Mouse (Mus musculus) CH12.LX (cell line): ENCODE measurements around the gene Tbc1d23. TPM values are rescaled to one million over a fixed set of nuclear protein-coding genes. Genes with fewer than 3 reads are reported as not detected.
A peak's percentile ranks its signal among the peaks of the same experiment; 100 is the strongest.

Experiments
- DNase-seq: peaks from one replicate; pipeline ENCODE4 v3.0.0-alpha.2; 2013; ENCODE audit errors: extremely low read depth
- H3K27ac ChIP-seq: 2 replicates; pipeline ENCODE4 v1.5.1; 2012; ENCODE audit warnings: low read depth, mild to moderate bottlenecking, control low read depth, moderate library complexity; ENCODE audit not compliant: insufficient read depth
- H3K27me3 ChIP-seq: replicated peaks from 2 replicates; pipeline ENCODE3; 2012; ENCODE audit warnings: inconsistent platforms
- H3K36me3 ChIP-seq, 2 experiments: replicated peaks in 1 of 2; 2 replicates each; pipeline versions ENCODE3 to v1.6.1; 2012; ENCODE audit warnings: inconsistent platforms in 1 of 2, low read length in 1 of 2, mild to moderate bottlenecking in 1 of 2, mixed read lengths in 1 of 2, moderate library complexity in 1 of 2; ENCODE audit not compliant: control insufficient read depth in 1 of 2, insufficient read depth in 1 of 2
- H3K4me1 ChIP-seq, 2 experiments: 2 replicates each; pipeline ENCODE4 v1.6.1; 2012; ENCODE audit warnings: inconsistent platforms in 1 of 2, moderate library complexity in 1 of 2; ENCODE audit not compliant: insufficient read depth in 2 of 2, control insufficient read depth in 1 of 2
- H3K4me2 ChIP-seq: 2 replicates; pipeline ENCODE4 v1.6.1; 2012; ENCODE audit warnings: low read depth, mild to moderate bottlenecking, control low read depth; ENCODE audit not compliant: poor library complexity, insufficient read depth, severe bottlenecking
- H3K4me3 ChIP-seq, 3 experiments: fragments of 150-350 bp in 1 of 3; sonication (generic) in 1 of 3; replicated peaks in 1 of 3; 2 replicates each; pipeline versions ENCODE3 to v1.5.1; 2011 to 2012; ENCODE audit warnings: low read depth in 2 of 3, low read length in 2 of 3, mild to moderate bottlenecking in 2 of 3, moderate library complexity in 2 of 3, control low read depth in 1 of 3, improper control_type of control experiment in 1 of 3, inconsistent platforms in 1 of 3, mixed read lengths in 1 of 3; ENCODE audit not compliant: poor library complexity in 1 of 3
- H3K79me2 ChIP-seq: replicated peaks from 2 replicates; pipeline ENCODE4 v1.6.1; 2012; ENCODE audit warnings: mild to moderate bottlenecking, moderate library complexity; ENCODE audit not compliant: control insufficient read depth, poor library complexity, insufficient read depth, severe bottlenecking; ENCODE audit errors: extremely low read depth
- H3K9ac ChIP-seq: 2 replicates; pipeline ENCODE4 v1.6.1; 2012; ENCODE audit warnings: low read depth, mild to moderate bottlenecking, control low read depth, moderate library complexity; ENCODE audit not compliant: insufficient read depth
- H3K9me3 ChIP-seq: replicated peaks from 2 replicates; pipeline ENCODE3; 2012; ENCODE audit warnings: low read length, inconsistent platforms, mixed read lengths
- BHLHE40 ChIP-seq: IDR thresholded peaks from 2 replicates; pipeline ENCODE4 v1.6.1; 2011; ENCODE audit warnings: mild to moderate bottlenecking, low read depth, low read length, improper control_type of control experiment
- CHD1 ChIP-seq: IDR thresholded peaks from 2 replicates; pipeline ENCODE4 v1.6.1; 2012; ENCODE audit warnings: low read depth, low read length, improper control_type of control experiment, inconsistent platforms
- CHD2 ChIP-seq: IDR thresholded peaks from 2 replicates; pipeline ENCODE4 v1.6.1; 2011; ENCODE audit warnings: low read length, improper control_type of control experiment
- CTCF ChIP-seq, 2 experiments: IDR thresholded peaks in 1 of 2; conservative IDR thresholded peaks in 1 of 2; 2 replicates each; pipeline ENCODE4 v1.5.1; 2011 to 2012; ENCODE audit warnings: low read depth in 2 of 2, low read length in 2 of 2, improper control_type of control experiment in 1 of 2, inconsistent platforms in 1 of 2, mild to moderate bottlenecking in 1 of 2, moderate library complexity in 1 of 2
- ELF1 ChIP-seq: IDR thresholded peaks from 2 replicates; pipeline ENCODE4 v1.6.1; 2014; ENCODE audit warnings: low read depth, mild to moderate bottlenecking, inconsistent platforms, low read length, improper control_type of control experiment
- GABPA ChIP-seq: IDR thresholded peaks from 2 replicates; pipeline ENCODE4 v1.6.1; 2012; ENCODE audit warnings: low read depth, low read length, improper control_type of control experiment, inconsistent platforms; ENCODE audit not compliant: insufficient replicate concordance
- HCFC1 ChIP-seq: IDR thresholded peaks from 2 replicates; pipeline ENCODE4 v1.6.1; 2012; ENCODE audit warnings: low read depth, mild to moderate bottlenecking, inconsistent platforms, low read length, improper control_type of control experiment
- IRF4 ChIP-seq: IDR thresholded peaks from 2 replicates; pipeline ENCODE4 v1.6.1; 2014; ENCODE audit warnings: low read depth, mild to moderate bottlenecking, inconsistent platforms, low read length, improper control_type of control experiment
- JUND ChIP-seq: conservative IDR thresholded peaks from 2 replicates; pipeline ENCODE4 v1.6.1; 2011; ENCODE audit warnings: low read depth, low read length, improper control_type of control experiment
- KAT2A ChIP-seq: IDR thresholded peaks from 2 replicates; pipeline ENCODE4 v1.6.1; 2012; ENCODE audit warnings: low read length, improper control_type of control experiment, inconsistent platforms; ENCODE audit not compliant: insufficient replicate concordance
- MAFK ChIP-seq: IDR thresholded peaks from 2 replicates; pipeline ENCODE4 v1.6.1; 2011; ENCODE audit warnings: low read length, improper control_type of control experiment; ENCODE audit not compliant: insufficient replicate concordance
- MAX ChIP-seq: IDR thresholded peaks from 2 replicates; pipeline ENCODE4 v1.6.1; 2011; ENCODE audit warnings: low read length, improper control_type of control experiment
- MAZ ChIP-seq: IDR thresholded peaks from 2 replicates; pipeline ENCODE4 v1.6.1; 2012; ENCODE audit warnings: low read depth, mild to moderate bottlenecking, inconsistent platforms, low read length, improper control_type of control experiment, moderate library complexity
- MEF2A ChIP-seq: IDR thresholded peaks from 2 replicates; pipeline ENCODE4 v1.6.1; 2014; ENCODE audit warnings: low read depth, mild to moderate bottlenecking, inconsistent platforms, low read length, improper control_type of control experiment, borderline replicate concordance
- MXI1 ChIP-seq: IDR thresholded peaks from 2 replicates; pipeline ENCODE4 v1.6.1; 2011; ENCODE audit warnings: mild to moderate bottlenecking, low read depth, low read length, improper control_type of control experiment
- MYC ChIP-seq: IDR thresholded peaks from 2 replicates; pipeline ENCODE4 v1.6.1; 2011; ENCODE audit warnings: low read depth, mild to moderate bottlenecking, improper control_type of control experiment, low read length
- NELFE ChIP-seq: IDR thresholded peaks from 2 replicates; pipeline ENCODE4 v1.6.1; 2011; ENCODE audit warnings: low read depth, low read length, improper control_type of control experiment
- PAX5 ChIP-seq: IDR thresholded peaks from 2 replicates; pipeline ENCODE4 v1.6.1; 2012; ENCODE audit warnings: low read length, inconsistent platforms, mixed read lengths
- POLR2A ChIP-seq: IDR thresholded peaks from 2 replicates; pipeline ENCODE4 v1.6.1; 2011; ENCODE audit warnings: low read depth, mild to moderate bottlenecking, improper control_type of control experiment, low read length
- POLR2AphosphoS2 ChIP-seq: IDR thresholded peaks from 2 replicates; pipeline ENCODE4 v1.6.1; 2011; ENCODE audit warnings: low read depth, low read length, improper control_type of control experiment
- RAD21 ChIP-seq: IDR thresholded peaks from 2 replicates; pipeline ENCODE4 v1.6.1; 2011; ENCODE audit warnings: low read depth, mild to moderate bottlenecking, low read length, improper control_type of control experiment, moderate library complexity
- RCOR1 ChIP-seq: conservative IDR thresholded peaks from 2 replicates; pipeline ENCODE4 v1.6.1; 2012; ENCODE audit warnings: low read depth, mild to moderate bottlenecking, inconsistent platforms, low read length, improper control_type of control experiment
- SIN3A ChIP-seq: IDR thresholded peaks from 2 replicates; pipeline ENCODE4 v1.6.1; 2012; ENCODE audit warnings: low read length, improper control_type of control experiment, inconsistent platforms
- SMC3 ChIP-seq: IDR thresholded peaks from 2 replicates; pipeline ENCODE4 v1.6.1; 2011; ENCODE audit warnings: low read depth, low read length, improper control_type of control experiment
- TBP ChIP-seq: conservative IDR thresholded peaks from 2 replicates; pipeline ENCODE4 v1.6.1; 2011; ENCODE audit warnings: low read depth, low read length, improper control_type of control experiment
- TCF12 ChIP-seq: IDR thresholded peaks from 2 replicates; pipeline ENCODE4 v1.6.1; 2014; ENCODE audit warnings: low read depth, mild to moderate bottlenecking, inconsistent platforms, low read length, improper control_type of control experiment
- USF1 ChIP-seq: IDR thresholded peaks from 2 replicates; pipeline ENCODE4 v1.6.1; 2014; ENCODE audit warnings: low read depth, mild to moderate bottlenecking, inconsistent platforms, low read length, improper control_type of control experiment
- USF2 ChIP-seq: conservative IDR thresholded peaks from 2 replicates; pipeline ENCODE4 v1.6.1; 2011; ENCODE audit warnings: low read depth, low read length, improper control_type of control experiment
- ZC3H11A ChIP-seq: IDR thresholded peaks from 2 replicates; pipeline ENCODE4 v1.6.1; 2012; ENCODE audit warnings: low read depth, mild to moderate bottlenecking, inconsistent platforms, low read length, improper control_type of control experiment
- ZKSCAN1 ChIP-seq: IDR thresholded peaks from 2 replicates; pipeline ENCODE4 v1.6.1; 2012; ENCODE audit warnings: low read depth, inconsistent platforms, low read length, improper control_type of control experiment, borderline replicate concordance
- ZMIZ1 ChIP-seq: IDR thresholded peaks from 2 replicates; pipeline ENCODE4 v1.6.1; 2012; ENCODE audit warnings: low read depth, mild to moderate bottlenecking, inconsistent platforms, low read length, improper control_type of control experiment
- ZNF384 ChIP-seq: IDR thresholded peaks from 2 replicates; pipeline ENCODE4 v1.6.1; 2012; ENCODE audit warnings: low read depth, low read length, improper control_type of control experiment, inconsistent platforms
- dilution Hi-C: fragments of 300-500 bp; cut with MboI; formaldehyde crosslinking; loops from 2 replicates; pipeline ENCODE4 v1.14.3; 2020; ENCODE audit warnings: low sequenced_read_pairs; ENCODE audit not compliant: extremely low pct_unique_long_range_greater_than_20kb, extremely low pct_ligation_motif_present
- in situ Hi-C: fragments of 300-500 bp; cut with MboI; formaldehyde crosslinking; loops from 3 replicates; pipeline ENCODE4 v1.14.3; 2019; ENCODE audit warnings: low sequenced_read_pairs, low pct_ligation_motif_present, low pct_unique_long_range_greater_than_20kb, mixed read lengths
- polyA plus RNA-seq: library from polyadenylated mRNA; unstranded; fragments of >175 nt; gene quantifications from 2 replicates; pipeline ENCODE4 v1.2.1, GENCODE M21; 2012; ENCODE audit warnings: low read depth; ENCODE audit not compliant: insufficient read length
- total RNA-seq, 2 experiments: library from RNA; depleted of rRNA; stranded (reverse); fragments of 300-350 nt in 1 of 2; fragments of >200 nt in 1 of 2; gene quantifications; 2 replicates each; pipeline ENCODE4 v1.2.3; 2012 to 2014

Tbc1d23 gene
- total and polyA plus RNA-seq, 3 experiments, result 21.2 to 38.8 (median 31.5) TPM

DNA sequence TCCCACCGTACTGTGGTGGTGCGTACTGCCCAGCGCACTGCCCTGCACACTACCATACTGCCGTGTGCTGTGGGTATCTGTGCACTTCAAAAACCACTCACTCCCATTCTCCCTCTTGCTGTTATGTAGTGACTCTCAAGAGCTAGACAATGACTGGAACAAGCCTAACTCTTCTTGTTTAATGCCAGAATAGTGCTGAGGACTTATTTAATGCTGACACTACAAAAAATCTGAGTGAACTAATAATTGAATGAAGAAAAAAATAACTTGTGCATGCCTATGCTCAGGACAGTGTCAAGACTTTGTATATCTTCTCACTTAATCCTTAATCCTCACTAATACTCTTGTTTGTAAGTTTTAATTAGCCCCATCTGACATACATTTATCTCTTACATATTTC lies 16.2 kb upstream of the Tbc1d23 start:
- H3K4me3 ChIP-seq, result no peak overlapping the region
- H3K36me3 ChIP-seq, result no peaks in the 10 kb centered on the region
- DNase-seq, result no peak
- no peak overlapping the region for H3K4me2 ChIP-seq
- peak; percentile 88 for TF ChIP-seq MAFK
- TF ChIP-seq POLR2AphosphoS2, result no peak
- no peak for TF ChIP-seq ZNF384
- no peak for TF ChIP-seq CHD1
- TF ChIP-seq SIN3A, result no peak
- no peak for TF ChIP-seq JUND
- TF ChIP-seq TBP, result no peak
- TF ChIP-seq IRF4, result no peak
- in situ Hi-C loops (loop anchor here (5.0 to 10.0 kb wide), 3 partner anchors 150 to 360 kb away; partner anchors contain the start of gene Cmss1), dilution Hi-C loops (loop anchor here (25.0 kb wide), 1 partner anchor 365 kb away; the partner anchor contains the start of gene Cmss1)
- H3K27ac ChIP-seq, result no peak overlapping the region
- peaks cover 6% of the 10 kb centered on the region for H3K9me3 ChIP-seq
- H3K27me3 ChIP-seq, result peaks cover 2% of the 10 kb centered on the region
- peaks cover 5 to 18% of the 10 kb centered on the region in 2 experiments; a peak in 3 of 4 replicates for H3K4me1 ChIP-seq
- H3K79me2 ChIP-seq, result no peaks in the 10 kb centered on the region
- H3K9ac ChIP-seq, result no peak overlapping the region

DNA sequence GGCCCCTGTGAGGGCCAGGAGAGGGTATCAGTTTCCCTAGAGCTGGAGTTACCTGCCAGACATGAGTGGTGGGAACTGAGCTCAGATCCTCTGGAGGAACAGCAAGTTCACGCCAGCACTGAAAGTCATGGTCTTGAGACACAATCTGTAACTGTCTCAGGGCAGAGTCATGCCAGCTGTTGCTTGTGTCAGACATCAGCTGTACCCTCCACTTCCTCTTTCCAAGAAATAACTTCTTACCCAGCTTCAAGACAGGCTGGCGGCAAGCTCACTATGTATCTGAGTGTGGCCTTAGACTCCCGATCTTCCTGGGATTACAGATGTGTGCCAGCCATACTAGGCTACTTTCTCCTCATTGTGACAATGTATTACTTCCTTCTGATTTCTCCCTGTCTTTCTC lies 15.3 kb upstream of the Tbc1d23 start:
- H3K4me2 ChIP-seq, result no peak overlapping the region; the same call in 1 of the 2 replicates
- no peak overlapping the region for H3K9ac ChIP-seq
- H3K4me1 ChIP-seq, result peaks cover 5 to 18% of the 10 kb centered on the region in 2 experiments; a peak in 3 of 4 replicates
- DNase-seq, result peak; percentile 72
- dilution Hi-C loops (loop anchor here (25.0 kb wide), 1 partner anchor 366 kb away; the partner anchor contains the start of gene Cmss1), in situ Hi-C loops (loop anchor here (5.0 to 10.0 kb wide), 3 partner anchors 151 to 361 kb away; partner anchors contain the start of gene Cmss1)
- no peaks in the 10 kb centered on the region for H3K79me2 ChIP-seq
- H3K27ac ChIP-seq, result no peak overlapping the region
- no peak overlapping the region for H3K4me3 ChIP-seq
- H3K36me3 ChIP-seq, result no peaks in the 10 kb centered on the region
- peaks cover 2% of the 10 kb centered on the region for H3K27me3 ChIP-seq
- peaks cover 6% of the 10 kb centered on the region for H3K9me3 ChIP-seq
- no peak for TF ChIP-seq PAX5
- peak; percentile 29; the same call in 1 of the 2 replicates for TF ChIP-seq CHD2
- TF ChIP-seq SMC3, result no peak; the same call in 1 of the 2 replicates
- peak; percentile 63; the same call in 1 of the 2 replicates for TF ChIP-seq MXI1
- TF ChIP-seq USF1, result no peak
- TF ChIP-seq IRF4, result peak; percentile 53
- TF ChIP-seq MYC, result peak; percentile 61; the same call in 1 of the 2 replicates
- no peak for TF ChIP-seq ELF1
- TF ChIP-seq BHLHE40, result peak; percentile 57
- TF ChIP-seq USF2, result no peak
- TF ChIP-seq CTCF (conservative IDR thresholded peaks at IDR 0.05 in 1 of 2, IDR thresholded peaks at IDR 0.05 in 1 of 2; ENCODE audit: low read depth in 2 of 2, low read length in 2 of 2), result no peak
- TF ChIP-seq TCF12, result peak; percentile 56; the same call in 1 of the 2 replicates
- TF ChIP-seq RCOR1, result no peak
- no peak for TF ChIP-seq ZMIZ1
- 0 out of 2 replicates have a peak, but pooled peaks have one; percentile 6 for TF ChIP-seq KAT2A
- TF ChIP-seq HCFC1, result no peak; the same call in 1 of the 2 replicates
- TF ChIP-seq MAZ, result no peak
- TF ChIP-seq NELFE, result no peak
- 0 out of 2 replicates have a peak, but pooled peaks have one; percentile 38 for TF ChIP-seq MAX
- no peak for TF ChIP-seq ZC3H11A
- TF ChIP-seq JUND, result no peak
- TF ChIP-seq RAD21, result no peak
- TF ChIP-seq MEF2A, result peak; percentile 27; the same call in 1 of the 2 replicates
- TF ChIP-seq POLR2AphosphoS2, result no peak
- TF ChIP-seq TBP, result 0 out of 2 replicates have a peak, but pooled peaks have one; percentile 10
- no peak for TF ChIP-seq GABPA
- TF ChIP-seq MAFK, result peak; percentile 65
- TF ChIP-seq ZKSCAN1, result no peak
- TF ChIP-seq POLR2A, result no peak
